Mouse (Mus musculus) limb, embryonic 13.5 days (tissue): ENCODE measurements at regions not wholly inside any gene's neighbourhood (a gene's known extent, or its start where the extent isn't known, plus 50 kb on each side); places are given as distances from the start of the nearest gene placed in this dataset.

ENCODE experiments used
- ATAC-seq: fragments of 200-750 bp; cut with Nextera tagmentation; 2 replicates; pipeline ENCODE4 v1.8.0; 2017; ENCODE audit warnings: low read depth, moderate number of reproducible peaks, moderate TSS enrichment; ENCODE audit not compliant: low FRiP score
- H3K27ac ChIP-seq: fragments of 300-500 bp; sonication (generic); 2 replicates; pipeline ENCODE4 v1.5.1; 2015; ENCODE audit warnings: inconsistent platforms, mild to moderate bottlenecking, moderate library complexity
- H3K27me3 ChIP-seq: fragments of 300-500 bp; sonication (generic); 2 replicates; pipeline ENCODE4 v1.6.1; 2015; ENCODE audit warnings: mild to moderate bottlenecking, inconsistent platforms
- H3K36me3 ChIP-seq: fragments of 300-500 bp; sonication (generic); 2 replicates; pipeline ENCODE4 v1.6.1; 2015; ENCODE audit warnings: inconsistent platforms, mild to moderate bottlenecking, moderate library complexity
- H3K4me1 ChIP-seq: fragments of 300-500 bp; sonication (generic); 2 replicates; pipeline ENCODE4 v1.6.1; 2015; ENCODE audit warnings: inconsistent platforms
- H3K4me2 ChIP-seq: fragments of 300-500 bp; sonication (generic); replicated peaks from 2 replicates; pipeline ENCODE4 v1.6.1; 2015; ENCODE audit warnings: inconsistent platforms, mild to moderate bottlenecking, moderate library complexity
- H3K4me3 ChIP-seq: fragments of 300-500 bp; sonication (generic); 2 replicates; pipeline ENCODE4 v1.5.1; 2015; ENCODE audit warnings: moderate library complexity, mild to moderate bottlenecking, inconsistent platforms
- H3K9ac ChIP-seq: fragments of 300-500 bp; sonication (generic); 2 replicates; pipeline ENCODE4 v1.6.1; 2015; ENCODE audit warnings: mild to moderate bottlenecking, inconsistent platforms
- H3K9me3 ChIP-seq: fragments of 300-500 bp; sonication (generic); 2 replicates; pipeline ENCODE4 v1.6.1; 2016; ENCODE audit warnings: inconsistent platforms
- WGBS: fragments of 180-500 bp; shearing (Covaris S2); methylation state at CpG from one replicate; pipeline ENCODE4 v1.1.7; 2015; 5-methylcytosine and 5-hydroxymethylcytosine counted together

- Histone ChIP-seq H3K4me2 (no peak overlapping the region), H3K4me3 (no peak overlapping the region), H3K4me1 (no peaks in the 10 kb centered on the region), H3K9me3 (no peaks in the 10 kb centered on the region), H3K27me3 (no peaks in the 10 kb centered on the region), H3K27ac (no peak overlapping the region), H3K9ac (no peak overlapping the region), H3K36me3 (no peaks in the 10 kb centered on the region)
- WGBS: 83% methylated on average over 2 of the region's 2 CpGs
- ATAC-seq: no peak
These were observed 658.6 kb downstream of the Ofcc1 start for GRCm38 (mm10) chr13:39702621-39703020.

GRCm38 (mm10) chr13:39691291-39692024 lies 669.8 kb downstream of the Ofcc1 start:
- WGBS: 70% methylated on average over 3 of the region's 3 CpGs
- Histone ChIP-seq H3K4me2 (no peak overlapping the region), H3K9ac (no peak overlapping the region), H3K27ac (no peak overlapping the region), H3K9me3 (no peaks in the 10 kb centered on the region), H3K27me3 (no peaks in the 10 kb centered on the region), H3K4me3 (no peak overlapping the region), H3K36me3 (no peaks in the 10 kb centered on the region), H3K4me1 (no peaks in the 10 kb centered on the region)
- ATAC-seq: no peak

GRCm38 (mm10) chr13:39664548-39664947 lies 696.7 kb downstream of the Ofcc1 start:
- Histone ChIP-seq H3K9ac (no peak overlapping the region), H3K9me3 (no peaks in the 10 kb centered on the region), H3K27ac (no peak overlapping the region), H3K36me3 (no peaks in the 10 kb centered on the region), H3K27me3 (no peaks in the 10 kb centered on the region), H3K4me2 (no peak overlapping the region), H3K4me3 (no peak overlapping the region), H3K4me1 (no peaks in the 10 kb centered on the region)
- 84% methylated on average over 1 of the region's 1 CpGs for WGBS
- ATAC-seq: no peak

- no peak overlapping the region for H3K9ac ChIP-seq
- no peak overlapping the region for H3K27ac ChIP-seq
- peaks cover 5% of the 10 kb centered on the region for H3K4me1 ChIP-seq
- no peaks in the 10 kb centered on the region for H3K9me3 ChIP-seq
- no peaks in the 10 kb centered on the region for H3K36me3 ChIP-seq
- ATAC-seq: no peak
- 24% methylated on average over 12 of the region's 12 CpGs for WGBS
- peaks cover 21% of the 10 kb centered on the region for H3K27me3 ChIP-seq
- H3K4me3 ChIP-seq: no peak overlapping the region
- H3K4me2 ChIP-seq: peak overlapping the region; percentile 48
These were observed 688.8 kb upstream of the Slc35b3 start for GRCm38 (mm10) chr13:39649457-39649856.

GRCm38 (mm10) chr13:39647367-39647766 lies 686.7 kb upstream of the Slc35b3 start:
- Histone ChIP-seq H3K27ac (no peak overlapping the region), H3K4me1 (peaks cover 5% of the 10 kb centered on the region), H3K4me3 (no peak overlapping the region), H3K9ac (no peak overlapping the region), H3K27me3 (peaks cover 21% of the 10 kb centered on the region), H3K4me2 (no peak overlapping the region), H3K9me3 (no peaks in the 10 kb centered on the region), H3K36me3 (no peaks in the 10 kb centered on the region)
- no peak for ATAC-seq
- 14% methylated on average over 9 of the region's 9 CpGs for whole genome bisulfite sequencing

GRCm38 (mm10) chr13:39631506-39632132 lies 670.9 kb upstream of the Slc35b3 start:
- Histone ChIP-seq H3K27ac (no peak overlapping the region), H3K9me3 (no peaks in the 10 kb centered on the region), H3K27me3 (no peaks in the 10 kb centered on the region), H3K9ac (no peak overlapping the region), H3K4me1 (no peaks in the 10 kb centered on the region), H3K4me2 (no peak overlapping the region), H3K4me3 (no peak overlapping the region), H3K36me3 (no peaks in the 10 kb centered on the region)
- WGBS: 86% methylated on average over 8 of the region's 8 CpGs
- no peak for ATAC-seq
